Mouse (Mus musculus): Measurements from ENCODE around the gene Fkbp6. TPM values are rescaled to one million over a fixed set of nuclear protein-coding genes. Genes with fewer than 3 reads are reported as not detected.

Gene Fkbp6
- polyA plus RNA-seq, 1 experiment from 2014 or later = not detected

DNA sequence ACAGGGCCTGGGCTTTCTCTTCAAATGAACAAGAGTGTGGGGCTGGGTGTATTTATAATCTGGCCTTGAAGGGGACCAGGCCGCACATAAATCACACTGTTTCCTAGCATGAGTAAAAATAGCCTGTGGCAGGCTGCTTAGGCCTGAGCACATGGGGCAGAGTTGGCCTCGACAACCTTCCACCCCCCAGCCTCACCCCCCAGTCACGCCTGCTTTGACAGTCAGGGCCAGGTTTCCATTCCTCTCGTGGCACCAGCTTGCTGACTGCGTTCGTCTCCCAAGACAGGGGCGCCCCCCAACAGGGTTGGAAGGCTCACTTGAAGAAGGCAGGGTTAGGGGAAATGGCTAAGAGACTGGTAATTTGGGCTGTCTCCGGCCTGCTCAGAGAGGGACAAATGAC is 80.4 kb downstream of the Fkbp6 start:
- no peak overlapping the region for H3K4me2 ChIP-seq
- H3K27me3 ChIP-seq (replicated peaks) = no peaks in the 10 kb centered on the region
- H3K27ac ChIP-seq = no peak overlapping the region
- H3K36me3 ChIP-seq (replicated peaks) = no peaks in the 10 kb centered on the region
- H3K4me1 ChIP-seq = peaks cover 10% of the 10 kb centered on the region
- WGBS = 83% methylated on average over 8 of the region's 8 CpGs
- H3K9me3 ChIP-seq = no peaks in the 10 kb centered on the region
- no peak overlapping the region for H3K9ac ChIP-seq
- H3K4me3 ChIP-seq = no peak overlapping the region
- ATAC-seq (replicated peaks) = no peak

- no peak overlapping the region for H3K4me3 ChIP-seq
- WGBS = 58% methylated on average over 9 of the region's 9 CpGs
- H3K4me2 ChIP-seq = no peak overlapping the region
- no peak; the same call in 1 of the 2 replicates for ATAC-seq (replicated peaks)
- no peak overlapping the region for H3K9ac ChIP-seq
- H3K36me3 ChIP-seq (replicated peaks) = no peaks in the 10 kb centered on the region
- no peaks in the 10 kb centered on the region for H3K4me1 ChIP-seq
- H3K27ac ChIP-seq = peak overlapping the region; percentile 51; the same call in 1 of the 2 replicates
- H3K9me3 ChIP-seq = no peaks in the 10 kb centered on the region
- no peaks in the 10 kb centered on the region for H3K27me3 ChIP-seq (replicated peaks)
Measured at GRCm38 (mm10) chr5:135264548-135264947, 85.3 kb downstream of the Fkbp6 start.

GRCm38 (mm10) chr5:135263866-135264503 is 85.9 kb downstream of the Fkbp6 start:
- H3K27ac ChIP-seq = peak overlapping the region; percentile 51; the same call in 1 of the 2 replicates
- H3K9me3 ChIP-seq = no peaks in the 10 kb centered on the region
- 0 out of 2 replicates have a peak overlapping the region, but pooled peaks have one; percentile 7 for H3K4me2 ChIP-seq
- WGBS = 16% methylated on average over 17 of the region's 17 CpGs
- peak; percentile 81 for ATAC-seq (replicated peaks)
- no peaks in the 10 kb centered on the region for H3K4me1 ChIP-seq
- H3K36me3 ChIP-seq (replicated peaks) = no peaks in the 10 kb centered on the region
- no peaks in the 10 kb centered on the region for H3K27me3 ChIP-seq (replicated peaks)
- H3K9ac ChIP-seq = 0 out of 2 replicates have a peak overlapping the region, but pooled peaks have one; percentile 10
- H3K4me3 ChIP-seq = no peak overlapping the region

GRCm38 (mm10) chr5:135258280-135259150 is 91.3 kb downstream of the Fkbp6 start:
- H3K9me3 ChIP-seq = no peaks in the 10 kb centered on the region
- peaks cover 18% of the 10 kb centered on the region for H3K4me1 ChIP-seq
- H3K4me3 ChIP-seq = peak overlapping the region; percentile 32
- H3K4me2 ChIP-seq = peak overlapping the region; percentile 56
- 11% methylated on average over 30 of the region's 30 CpGs for WGBS
- H3K27me3 ChIP-seq (replicated peaks) = no peaks in the 10 kb centered on the region
- 0 out of 2 replicates have a peak, but pooled peaks have one; percentile 31 for ATAC-seq (replicated peaks)
- peak overlapping the region; percentile 44 for H3K9ac ChIP-seq
- peak overlapping the region; percentile 81 for H3K27ac ChIP-seq
- H3K36me3 ChIP-seq (replicated peaks) = no peaks in the 10 kb centered on the region

DNA sequence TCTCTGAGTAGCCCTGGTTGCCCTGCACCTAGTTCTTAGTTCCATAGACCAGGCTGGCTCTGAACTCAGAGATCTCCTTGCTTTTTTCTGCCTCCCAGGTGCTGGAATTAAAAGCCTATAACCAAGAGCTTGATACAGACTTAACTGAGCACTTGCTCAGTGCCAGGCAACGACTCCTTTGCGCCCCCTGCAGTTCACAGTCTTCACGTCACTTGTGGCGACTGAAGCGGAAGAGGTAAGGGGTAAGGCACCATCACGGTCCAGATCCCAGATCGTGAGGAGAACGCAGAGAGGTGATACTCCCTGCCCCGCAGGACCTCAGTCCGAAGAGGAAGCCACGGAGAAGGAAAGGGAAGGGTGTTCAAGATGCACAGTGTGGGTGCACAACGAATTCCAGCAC is 92.3 kb downstream of the Fkbp6 start:
- H3K27me3 ChIP-seq (replicated peaks) = no peaks in the 10 kb centered on the region
- H3K4me2 ChIP-seq = no peak overlapping the region
- no peaks in the 10 kb centered on the region for H3K36me3 ChIP-seq (replicated peaks)
- H3K4me3 ChIP-seq = no peak overlapping the region
- ATAC-seq (replicated peaks) = no peak
- no peaks in the 10 kb centered on the region for H3K9me3 ChIP-seq
- WGBS = 84% methylated on average over 12 of the region's 12 CpGs
- H3K4me1 ChIP-seq = peaks cover 20% of the 10 kb centered on the region
- no peak overlapping the region for H3K9ac ChIP-seq
- H3K27ac ChIP-seq = peak overlapping the region; percentile 81; the same call in 1 of the 2 replicates

- no peaks in the 10 kb centered on the region for H3K9me3 ChIP-seq
- no peaks in the 10 kb centered on the region for H3K27me3 ChIP-seq (replicated peaks)
- H3K27ac ChIP-seq = no peak overlapping the region
- no peak overlapping the region for H3K9ac ChIP-seq
- no peak overlapping the region for H3K4me2 ChIP-seq
- peaks cover 24% of the 10 kb centered on the region for H3K4me1 ChIP-seq
- WGBS = 86% methylated on average over 3 of the region's 3 CpGs
- no peak overlapping the region for H3K4me3 ChIP-seq
- no peaks in the 10 kb centered on the region for H3K36me3 ChIP-seq (replicated peaks)
- ATAC-seq (replicated peaks) = no peak
Measured at GRCm38 (mm10) chr5:135256166-135256565, 93.7 kb downstream of the Fkbp6 start.

DNA sequence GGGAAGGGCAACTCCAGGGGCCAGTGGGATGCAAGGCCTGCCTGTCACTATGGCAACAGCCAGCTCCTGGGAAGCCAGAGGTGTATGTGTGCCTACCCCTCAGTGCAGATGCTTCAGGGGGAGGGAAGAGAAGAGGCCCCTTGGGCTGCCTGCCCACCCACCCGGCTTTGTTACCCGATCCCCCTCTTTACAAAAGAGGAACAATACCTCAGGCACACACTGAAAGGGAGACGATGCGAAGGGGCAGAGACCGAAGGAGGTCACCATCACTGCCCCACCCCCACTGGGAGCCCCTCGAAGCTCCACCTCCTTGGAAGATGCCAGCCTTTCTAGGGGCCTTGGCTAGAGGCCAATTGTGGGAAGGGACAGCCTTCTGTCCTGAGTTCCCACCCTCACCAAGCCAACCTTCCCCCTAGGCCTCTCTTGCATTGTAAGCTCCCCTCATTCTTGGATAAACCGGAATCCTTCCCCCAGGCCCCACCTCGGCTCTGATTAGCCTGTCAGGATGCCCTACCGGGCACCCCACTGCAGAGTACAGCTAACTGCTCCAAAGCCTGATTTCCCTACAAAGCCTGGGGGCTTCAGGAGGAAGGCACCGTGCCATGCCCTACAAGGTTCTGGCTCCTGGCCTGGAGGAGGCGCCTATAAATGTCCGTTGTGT is 96.0 kb downstream of the Fkbp6 start:
- peak; percentile 73 for ATAC-seq (replicated peaks)
- WGBS = 5% methylated on average over 12 of the region's 12 CpGs
- Histone ChIP-seq H3K27ac (peak overlapping the region; percentile 60), H3K4me2 (no peak overlapping the region), H3K4me3 (no peak overlapping the region), H3K9ac (no peak overlapping the region), H3K9me3 (no peaks in the 10 kb centered on the region), H3K4me1 (peaks cover 37% of the 10 kb centered on the region), H3K36me3 (replicated peaks) (no peaks in the 10 kb centered on the region), H3K27me3 (replicated peaks) (peaks cover 15% of the 10 kb centered on the region; the same call in 1 of the 2 replicates)

DNA sequence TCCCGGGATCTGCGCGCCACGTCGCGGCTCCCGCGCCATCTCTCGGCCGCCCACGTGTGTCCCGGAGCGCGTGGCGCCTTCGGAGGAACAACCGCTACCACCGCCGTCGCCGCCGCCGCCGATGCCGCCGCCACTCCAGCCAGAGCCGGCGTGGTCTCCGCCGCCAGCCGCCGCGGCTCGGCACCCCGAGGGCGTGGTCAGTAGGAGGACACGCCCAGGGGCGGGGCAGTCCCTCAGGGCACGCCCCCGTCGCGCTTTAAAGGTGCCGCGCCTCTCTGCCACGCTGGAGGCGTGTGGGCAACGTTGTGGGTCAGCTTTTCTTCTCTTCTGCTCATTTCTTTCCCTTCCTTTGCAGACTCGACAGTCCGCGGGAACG is 98.8 kb downstream of the Fkbp6 start, which contains the start of gene Fzd9:
Fzd9 (minus strand) TSS at position 152 of the 376 bp plus-strand sequence.
- H3K4me2 ChIP-seq = peak within 1 kb of the TSS; percentile 87
- H3K9ac ChIP-seq = peak within 1 kb of the TSS; percentile 37
- H3K27ac ChIP-seq = 0 out of 2 replicates have a peak within 1 kb of the TSS, but pooled peaks have one; percentile 43
- H3K4me1 ChIP-seq = peaks cover 36% of the 10 kb centered on the region
- H3K4me3 ChIP-seq = peak within 1 kb of the TSS; percentile 53
- H3K9me3 ChIP-seq = no peaks in the 10 kb centered on the region
- 4% methylated on average over 23 of the region's 51 CpGs for WGBS
- ATAC-seq (replicated peaks) = peak; percentile 81
- H3K27me3 ChIP-seq (replicated peaks) = peaks cover 18% of the 10 kb centered on the region; the same call in 1 of the 2 replicates
- H3K36me3 ChIP-seq (replicated peaks) = no peaks in the 10 kb centered on the region; the same call in 1 of the 2 replicates

GRCm38 (mm10) chr5:135250186-135251078 is 99.4 kb downstream of the Fkbp6 start:
- Histone ChIP-seq H3K4me3 (peak overlapping the region; percentile 53), H3K27me3 (replicated peaks) (peaks cover 18% of the 10 kb centered on the region; the same call in 1 of the 2 replicates), H3K4me2 (peak overlapping the region; percentile 87), H3K27ac (0 out of 2 replicates have a peak overlapping the region, but pooled peaks have one; percentile 43), H3K9me3 (no peaks in the 10 kb centered on the region), H3K36me3 (replicated peaks) (peaks cover 5% of the 10 kb centered on the region; the same call in 1 of the 2 replicates), H3K9ac (peak overlapping the region; percentile 37), H3K4me1 (peaks cover 36% of the 10 kb centered on the region)
- 2% methylated on average over 80 of the region's 92 CpGs for WGBS
- ATAC-seq (replicated peaks) = peak; percentile 58

GRCm38 (mm10) chr5:135248956-135249676 is 100.7 kb downstream of the Fkbp6 start:
- H3K4me3 ChIP-seq = peak overlapping the region; percentile 53
- ATAC-seq (replicated peaks) = no peak
- H3K9ac ChIP-seq = no peak overlapping the region
- H3K27ac ChIP-seq = no peak overlapping the region
- peak overlapping the region; percentile 87 for H3K4me2 ChIP-seq
- peaks cover 18% of the 10 kb centered on the region; the same call in 1 of the 2 replicates for H3K27me3 ChIP-seq (replicated peaks)
- peaks cover 16% of the 10 kb centered on the region for H3K36me3 ChIP-seq (replicated peaks)
- 74% methylated on average over 16 of the region's 16 CpGs for WGBS
- peaks cover 33% of the 10 kb centered on the region for H3K4me1 ChIP-seq
- no peaks in the 10 kb centered on the region for H3K9me3 ChIP-seq
